Comparison of ENCODE assay signal across 20 mouse cellular contexts in the genomic region with DNA sequence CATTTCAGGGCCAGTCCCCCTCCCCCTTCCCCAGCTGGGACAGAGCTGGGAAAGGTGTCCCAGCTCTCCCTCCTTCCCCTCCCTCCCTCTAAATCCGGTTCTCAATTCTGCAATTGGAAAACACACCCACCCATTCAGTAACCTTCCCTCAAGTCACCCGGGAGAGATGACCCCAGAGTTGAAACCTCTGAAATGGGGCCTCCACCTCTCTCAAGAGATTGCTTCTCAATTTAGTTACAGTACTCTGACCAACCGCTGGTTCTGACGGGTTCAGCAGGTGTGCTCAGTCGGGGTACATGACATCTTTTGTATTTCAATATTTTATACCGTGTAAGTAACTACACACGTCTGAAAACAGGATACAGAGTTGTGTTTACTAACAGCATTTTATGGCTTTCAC. TPM values are rescaled to one million over a fixed set of nuclear protein-coding genes. Genes with fewer than 3 reads are reported as not detected.
DNase-seq lines count a peak whose midpoint lies in the region; ATAC-seq and TF ChIP-seq lines count a peak whose summit lies in the region.
"Had no signal": no experiment of that assay in that cellular context is flagged by ENCODE, and none has a peak within 500 bp of the region (broad histone marks: within the 10 kb centered on the region; RNA-seq: fewer than 3 reads in every experiment).

No protein-coding gene starts in this region.

- H3K9me3 ChIP-seq in CH12.LX (replicated peaks; ENCODE audit: low read length): no peaks in the 10 kb centered on the region

- H3K27ac ChIP-seq in CH12.LX (ENCODE audit: insufficient read depth, low read depth): peak overlapping the region; percentile 70

- H3K4me1 ChIP-seq in CH12.LX (ENCODE audit: control insufficient read depth in 1 of 2, insufficient read depth in 2 of 2): peaks cover 22 to 73% of the 10 kb centered on the region in 2 experiments

- no peak overlapping the region for H3K4me3 ChIP-seq in CH12.LX (replicated peaks in 1 of 3; ENCODE audit: low read depth in 2 of 3, low read length in 2 of 3, poor library complexity in 1 of 3)

- dilution Hi-C loops in CH12.LX (cut with MboI; ENCODE audit: extremely low pct_ligation_motif_present, extremely low pct_unique_long_range_greater_than_20kb, low sequenced_read_pairs): no loop called here

- TF ChIP-seq RAD21 in CH12.LX (IDR thresholded peaks at IDR 0.05; ENCODE audit: low read depth, low read length): no peak; the same call in 1 of the 2 replicates

- H3K9ac ChIP-seq in CH12.LX (ENCODE audit: insufficient read depth, low read depth): no peak overlapping the region; the same call in 1 of the 2 replicates

- peaks cover 0 to 27% of the 10 kb centered on the region in 2 experiments for H3K36me3 ChIP-seq in CH12.LX (replicated peaks in 1 of 2; ENCODE audit: control insufficient read depth in 1 of 2, insufficient read depth in 1 of 2, low read length in 1 of 2)
- H3K36me3 ChIP-seq: G1E had no signal

- ATAC-seq in erythroblast, adult 5-6 weeks (replicated peaks; ENCODE audit: low FRiP score, poor library complexity, severe bottlenecking): no peak
- ATAC-seq: activated CD4-positive, CD25-positive, alpha-beta regulatory T cell, adult 4 months; CD4-positive, CD25-positive, alpha-beta regulatory T cell, adult 4 months; Patski had no signal

- TF ChIP-seq CTCF in CH12.LX (conservative IDR thresholded peaks at IDR 0.05 in 1 of 2, IDR thresholded peaks at IDR 0.05 in 1 of 2; ENCODE audit: low read depth in 2 of 2, low read length in 2 of 2): no peak

- in situ Hi-C loops in CH12.LX (cut with MboI; ENCODE audit: low pct_ligation_motif_present, low pct_unique_long_range_greater_than_20kb, low sequenced_read_pairs): loop anchor here (10.0 kb wide), 1 partner anchor 204 kb away; no protein-coding TSS in a partner anchor

- DNase-seq in A20 (ENCODE audit: low read depth, low spot score) (peak; percentile 40), CH12.LX (ENCODE audit: extremely low read depth) (no peak)
- no peak for DNase-seq in right cerebral cortex, postnatal 25 days
- DNase-seq: adrenal gland, adult 2 months; adrenal gland, adult 8-10 months; adrenal gland, postnatal 10 days; adrenal gland, postnatal 14 days; adrenal gland, postnatal 25 days; adrenal gland, postnatal 36 days; B cell, adult 2 months; cerebellum, adult 11 months; cerebellum, adult 11-12 months; cerebellum, adult 18-20 months; cerebellum, adult 2 months; cerebellum, adult 8-10 months had no signal

- H3K4me2 ChIP-seq in CH12.LX (ENCODE audit: insufficient read depth, low read depth, poor library complexity, severe bottlenecking): peak overlapping the region; percentile 58

- no peaks in the 10 kb centered on the region for H3K27me3 ChIP-seq in CH12.LX (replicated peaks)
- H3K27me3 ChIP-seq: Patski had no signal

- TF ChIP-seq POLR2A in CH12.LX (IDR thresholded peaks at IDR 0.05; ENCODE audit: low read depth, low read length): no peak

- TF ChIP-seq EP300 in CH12.LX (IDR thresholded peaks at IDR 0.05; ENCODE audit: low read length): peak; percentile 59

- H3K79me2 ChIP-seq in CH12.LX (replicated peaks; ENCODE audit: control insufficient read depth, extremely low read depth, insufficient read depth, poor library complexity, severe bottlenecking): peaks cover 10% of the 10 kb centered on the region

TF ChIP-seq in CH12.LX, 34 proteins besides CTCF, POLR2A, EP300 and RAD21:
- TF ChIP-seq IRF4 (IDR thresholded peaks at IDR 0.05; ENCODE audit: low read depth, low read length): peak; percentile 74
- no peak for TF ChIP-seq ZC3H11A (IDR thresholded peaks at IDR 0.05; ENCODE audit: low read depth, low read length)
- peak; percentile 62 for TF ChIP-seq CHD2 (IDR thresholded peaks at IDR 0.05; ENCODE audit: low read length)
- peak; percentile 86 for TF ChIP-seq MEF2A (IDR thresholded peaks at IDR 0.05; ENCODE audit: borderline replicate concordance, low read depth, low read length)
- no peak for TF ChIP-seq PAX5 (IDR thresholded peaks at IDR 0.05; ENCODE audit: low read length)
- TF ChIP-seq BHLHE40 (IDR thresholded peaks at IDR 0.05; ENCODE audit: low read depth, low read length): peak; percentile 68
- TF ChIP-seq SIN3A (IDR thresholded peaks at IDR 0.05; ENCODE audit: low read length): peak; percentile 39; the same call in 1 of the 2 replicates
- TF ChIP-seq JUND (conservative IDR thresholded peaks at IDR 0.05; ENCODE audit: low read depth, low read length): no peak
- peak; percentile 61 for TF ChIP-seq TCF12 (IDR thresholded peaks at IDR 0.05; ENCODE audit: low read depth, low read length)
- peak; percentile 84 for TF ChIP-seq MAZ (IDR thresholded peaks at IDR 0.05; ENCODE audit: low read depth, low read length)
- TF ChIP-seq ETS1 (conservative IDR thresholded peaks at IDR 0.05; ENCODE audit: low read depth, low read length): peak; percentile 64
- 0 out of 2 replicates have a peak, but pooled peaks have one; percentile 5 for TF ChIP-seq NRF1 (IDR thresholded peaks at IDR 0.05; ENCODE audit: low read depth, low read length)
- TF ChIP-seq MXI1 (IDR thresholded peaks at IDR 0.05; ENCODE audit: low read depth, low read length): peak; percentile 10; the same call in 1 of the 2 replicates

RNA-seq across cellular contexts. Expression of a gene that starts 28.2 kb away (rescaled TPM):
- total RNA-seq in CH12.LX (2012; rRNA removed) (13.7 and 19.7 TPM in 2 replicates), CH12.LX (2014; rRNA removed) (2.4 and 5.0 TPM in 2 replicates)
- 48.0 and 61.1 TPM in 2 replicates for polyA plus RNA-seq in CH12.LX (2012; ENCODE audit: insufficient read length, low read depth)
- 7.3 and 9.8 TPM in 2 replicates for total RNA-seq in erythroblast, adult 5-6 weeks (2015; ENCODE audit: low replicate concordance)
- total RNA-seq in erythroblast, adult 5-6 weeks (2017; ENCODE audit: low replicate concordance): 0.51 and 0.84 TPM in 2 replicates
- polyA plus RNA-seq: cerebellum, adult 2 months had no signal
